Mouse (Mus musculus) gastrocnemius, postnatal 10 days (tissue): ENCODE measurements around the gene Fam126b. TPM values are rescaled to one million over a fixed set of nuclear protein-coding genes. Genes with fewer than 3 reads are reported as not detected.
"Not testable (repeated sequence)": the region's sequence is repeated elsewhere in the genome, so short reads cannot be mapped to it uniquely, and the experiment has no call there.

Experiments
- DNase-seq: peaks from one replicate; pipeline ENCODE4 v3.0.0; 2021; ENCODE audit warnings: mixed read lengths
- long read RNA-seq, 2 experiments: library from polyadenylated mRNA; stranded (forward); transcript quantifications; one replicate each; pipeline ENCODE4 v2.0.0; 2021
- total RNA-seq, 2 experiments: library from RNA; stranded (reverse); gene quantifications; 2 replicates each; pipeline ENCODE4 v1.2.3; 2021

Gene Fam126b
- 10 to 100 TPM in 1 of 2 experiments, 1 to 10 TPM in 1; 6.0 to 13.3 TPM for total RNA-seq
- long read RNA-seq, experiment 1, full-length matches to known transcripts, result 1 of 2 reads
- long read RNA-seq, experiment 1, partial matches to known transcripts, result 0 of 2 reads
- long read RNA-seq, experiment 1, other reads (novel, unspliced or antisense), result 1 of 2 reads
- long read RNA-seq, experiment 2, full-length matches to known transcripts, result 2 of 3 reads
- long read RNA-seq, experiment 2, partial matches to known transcripts, result 0 of 3 reads
- long read RNA-seq, experiment 2, other reads (novel, unspliced or antisense), result 1 of 3 reads

DNA sequence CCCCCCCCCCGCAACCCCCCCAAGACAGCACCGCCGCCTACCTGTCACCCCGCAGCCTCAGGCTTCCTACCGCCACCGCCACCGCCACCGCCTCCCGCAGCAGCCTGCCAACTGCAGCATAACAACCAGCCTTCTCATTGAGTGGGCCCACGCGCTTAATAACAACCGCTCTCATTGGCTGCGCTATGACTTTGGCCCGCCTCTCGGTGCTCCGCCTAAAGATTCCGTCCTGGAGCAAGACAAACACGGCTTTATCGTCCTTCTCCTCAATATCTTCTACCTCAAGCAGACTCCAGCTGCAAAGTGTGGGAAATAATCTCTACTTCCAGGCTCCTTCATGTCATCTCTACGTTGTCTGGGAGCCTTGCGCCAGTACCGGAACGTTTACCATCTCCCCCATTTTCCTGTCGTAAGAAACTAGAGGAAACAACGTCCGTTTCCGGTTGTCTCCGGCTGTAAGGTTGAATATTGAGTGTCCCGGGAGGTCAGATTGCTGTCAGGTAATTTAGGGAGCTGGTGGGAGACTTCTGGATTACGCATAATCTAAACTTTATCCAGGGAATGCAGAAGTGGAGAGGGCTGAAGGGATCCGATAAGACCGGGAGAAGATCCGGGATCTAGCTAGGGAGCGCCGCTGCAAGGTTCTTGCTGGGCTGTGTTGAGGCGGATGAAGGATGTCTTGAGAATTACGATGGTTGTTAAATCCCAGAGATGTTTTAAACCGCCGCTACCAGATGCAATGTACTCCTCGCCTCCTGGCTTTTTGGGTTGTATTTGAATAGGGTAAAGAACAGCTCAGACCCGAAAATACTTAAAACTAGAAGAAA lies at the start of gene Fam126b, which contains the start of gene Ndufb3:
Gene Fam126b, minus strand, starts transcription at position 153 of the 827 bp plus-strand sequence.
Gene Ndufb3, plus strand, starts transcription at position 214 of the 827 bp plus-strand sequence.
- DNase-seq, result peak; percentile 88

DNA sequence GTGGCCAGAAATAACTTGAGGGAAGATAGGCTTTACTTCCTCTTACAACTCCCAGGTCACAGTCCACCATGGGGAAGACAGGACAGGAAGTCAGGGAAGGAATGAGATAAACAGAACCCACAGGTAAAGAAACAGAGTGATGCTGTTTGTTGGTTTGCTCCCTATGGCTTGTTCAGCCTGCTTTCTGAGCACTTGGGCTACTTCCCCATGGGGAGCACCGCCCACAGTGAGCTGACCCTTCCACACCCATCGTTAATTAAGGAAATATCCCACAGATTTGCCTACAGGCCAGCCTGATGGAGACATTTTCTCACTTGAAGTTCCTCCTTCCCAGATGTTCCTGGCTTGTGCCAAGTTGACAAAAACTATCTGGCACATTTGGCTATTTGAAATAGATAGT lies 42.7 kb upstream of the Fam126b start:
- DNase-seq, result not testable (repeated sequence)

DNA sequence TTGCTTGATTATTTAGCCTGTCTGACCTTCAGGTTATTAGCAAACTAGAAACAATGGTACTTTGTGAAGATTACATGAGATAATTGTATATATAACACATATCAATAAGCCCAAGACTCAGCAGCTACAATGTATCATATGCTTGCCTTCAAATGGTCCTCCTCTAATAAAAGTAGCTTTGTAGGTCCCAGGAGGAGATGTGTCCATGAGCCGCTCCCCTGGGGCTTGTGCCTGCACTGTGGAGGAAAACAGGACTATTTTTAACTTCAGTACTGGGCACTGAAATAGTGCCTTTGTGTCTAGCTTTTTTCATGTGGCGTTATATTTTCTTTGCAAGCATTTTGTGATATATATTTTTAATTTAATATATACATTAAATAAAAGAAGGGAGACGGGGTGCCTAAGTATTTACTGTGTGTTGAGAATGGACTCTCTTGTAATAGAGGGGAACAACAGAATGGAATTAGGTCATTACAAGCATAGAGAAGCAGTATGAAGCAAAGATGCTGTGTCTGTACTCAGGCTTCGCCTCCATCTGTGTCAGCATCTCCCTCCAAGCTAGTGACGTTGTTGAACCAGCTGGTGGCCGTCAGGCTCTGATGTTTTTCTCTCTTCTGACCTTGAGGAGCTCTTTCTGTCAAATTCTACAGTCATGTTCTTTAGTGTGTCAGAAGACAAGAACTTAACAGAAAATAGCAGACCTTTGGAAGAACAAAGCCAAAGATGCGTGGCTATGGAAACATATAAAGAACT lies 36.0 kb upstream of the Fam126b start:
- no peak for DNase-seq

DNA sequence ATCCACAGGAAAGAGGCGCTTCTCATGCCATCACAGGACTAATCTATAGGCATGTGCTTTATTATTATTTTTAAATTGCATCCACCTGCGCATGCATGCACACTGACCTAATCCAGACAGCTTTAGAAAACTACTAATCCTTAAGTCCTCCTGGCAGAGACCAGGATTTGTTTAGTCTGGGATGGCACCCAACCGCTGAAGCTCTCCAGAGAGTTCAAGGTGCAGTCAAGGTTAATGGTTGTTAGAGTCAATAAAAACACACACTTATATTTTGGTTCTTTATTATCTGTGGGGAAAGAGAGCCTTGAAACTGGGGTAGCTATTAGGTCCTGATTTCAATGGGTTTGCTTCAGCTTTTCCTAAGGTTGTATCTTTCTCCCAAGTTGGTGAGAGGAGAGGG lies 35.1 kb upstream of the Fam126b start:
- no peak for DNase-seq

DNA sequence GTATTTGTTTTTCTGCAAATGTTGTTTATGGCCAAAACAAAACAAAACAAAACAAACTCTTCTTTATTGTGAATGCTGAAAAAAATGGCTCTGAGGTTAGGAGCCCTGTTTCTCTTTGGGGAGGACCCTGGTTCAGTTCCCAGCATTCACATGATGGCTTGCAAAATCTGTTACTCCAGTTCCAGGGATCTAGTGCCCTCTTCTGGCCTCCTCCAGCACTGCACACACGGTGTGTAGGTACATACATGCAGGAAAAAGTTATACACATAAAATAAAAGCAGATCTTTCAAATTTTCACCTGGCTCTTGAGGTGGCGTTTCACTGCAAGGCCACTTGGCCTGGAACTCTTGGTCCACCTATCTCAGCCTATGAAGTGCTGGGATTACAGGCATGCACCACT lies 32.6 kb upstream of the Fam126b start:
- no peak for DNase-seq

DNA sequence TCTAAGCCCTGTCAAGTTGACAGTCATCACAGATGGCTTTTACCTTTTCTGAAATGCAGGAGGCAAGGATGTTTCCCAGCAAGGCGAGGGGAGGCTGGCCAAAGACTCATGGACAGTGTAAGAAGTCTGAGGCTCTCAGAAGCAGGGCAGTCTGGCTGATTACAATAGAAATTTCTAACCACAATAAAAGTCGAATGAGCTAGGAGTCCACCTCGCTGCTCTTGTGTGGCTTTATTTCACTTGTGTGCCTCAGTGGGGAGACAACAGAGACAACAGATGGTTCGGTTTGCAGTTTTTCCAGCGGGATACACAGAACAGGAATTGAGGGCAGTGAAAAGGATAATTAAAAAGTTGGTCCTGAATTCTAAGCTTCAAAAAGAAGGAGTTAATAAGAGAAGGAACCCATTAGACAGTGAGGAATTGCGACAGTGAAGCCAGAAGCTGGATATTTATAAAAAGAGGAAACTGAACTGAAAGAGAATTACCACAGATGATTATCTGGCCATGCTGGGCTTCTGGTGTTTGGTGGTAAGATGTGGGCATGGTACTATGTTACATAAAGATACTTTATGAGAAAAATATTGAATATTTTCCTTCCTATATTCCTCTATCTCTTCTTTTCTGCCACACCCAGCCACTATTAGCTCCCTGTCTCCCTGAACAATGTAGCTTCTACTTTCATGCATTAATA lies 32.0 kb upstream of the Fam126b start:
- no peak for DNase-seq

DNA sequence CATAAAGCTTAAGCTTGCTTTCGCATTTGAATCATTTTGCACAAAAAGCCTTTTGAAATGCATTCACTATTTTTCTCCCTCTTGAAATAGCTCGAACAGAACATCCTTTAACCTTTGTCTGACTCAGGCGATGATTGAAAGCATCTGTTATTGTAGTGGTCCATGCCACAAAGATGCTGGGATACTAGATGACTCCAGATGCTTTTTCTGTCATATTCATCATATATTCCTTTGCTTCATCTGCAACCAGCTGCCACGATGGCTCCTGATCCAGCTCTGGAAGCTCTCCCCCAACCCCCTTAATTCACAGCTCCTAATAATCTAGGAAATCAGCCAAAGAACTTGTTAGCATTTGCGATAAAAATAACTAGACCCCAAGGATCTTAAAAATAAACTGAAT lies 31.0 kb upstream of the Fam126b start:
- no peak for DNase-seq

DNA sequence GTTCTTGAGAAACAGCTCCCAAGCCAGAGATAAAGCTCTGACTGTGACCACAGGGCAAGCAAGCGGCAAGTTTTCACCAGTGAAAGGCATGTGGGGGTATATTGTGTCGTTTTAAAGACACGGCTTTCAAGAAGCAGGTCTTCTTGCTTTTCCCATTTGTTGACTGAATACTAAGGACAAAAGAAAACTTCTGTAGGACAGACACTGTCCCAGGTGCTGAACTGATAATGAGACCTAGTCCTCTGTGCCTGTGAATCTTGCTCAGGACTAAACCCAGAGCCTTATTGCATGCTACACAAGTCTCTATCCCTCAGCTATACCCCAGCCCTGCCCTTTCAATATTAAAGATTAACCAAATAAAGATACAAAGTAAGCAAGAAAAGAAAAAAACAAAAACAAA lies 30.1 kb upstream of the Fam126b start:
- DNase-seq, result no peak

DNA sequence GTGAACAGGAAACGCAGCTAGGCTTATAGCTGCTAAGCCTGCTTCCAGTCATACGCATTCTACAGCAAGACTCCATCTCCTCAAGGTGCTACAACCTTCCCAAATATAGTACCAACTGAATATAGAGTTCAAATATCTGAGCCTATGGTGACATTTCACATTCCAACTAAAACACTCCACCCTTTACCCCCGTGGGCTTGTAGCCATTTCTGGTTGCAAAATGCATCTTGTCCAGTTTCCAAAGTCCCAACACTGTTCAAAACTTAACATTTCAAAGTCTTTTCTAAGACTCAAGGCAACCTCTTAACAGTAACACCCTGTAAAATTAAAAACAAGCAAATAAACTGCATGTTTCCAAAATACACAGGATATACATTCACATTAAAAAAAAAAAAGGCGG lies 29.0 kb upstream of the Fam126b start:
- DNase-seq, result no peak

DNA sequence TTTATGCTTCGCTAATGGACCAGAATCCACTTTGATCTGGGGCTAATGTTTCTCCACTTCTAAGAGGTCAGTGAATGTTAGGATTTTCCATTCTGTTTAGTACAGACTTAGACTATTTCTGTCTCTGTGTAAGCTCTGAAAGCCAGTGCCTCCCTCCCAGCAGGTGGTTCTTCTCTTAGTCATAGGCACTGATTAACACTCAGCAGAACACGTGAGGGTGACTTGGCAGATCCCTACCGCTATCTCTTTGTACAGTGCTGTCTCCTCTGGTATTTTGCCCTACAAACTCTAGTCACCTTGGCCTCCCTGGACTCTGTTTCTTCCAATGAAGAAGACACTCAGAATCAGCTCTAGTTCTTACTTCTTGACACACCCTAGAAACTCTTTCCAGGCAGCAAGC lies 28.3 kb upstream of the Fam126b start:
- DNase-seq, result no peak

DNA sequence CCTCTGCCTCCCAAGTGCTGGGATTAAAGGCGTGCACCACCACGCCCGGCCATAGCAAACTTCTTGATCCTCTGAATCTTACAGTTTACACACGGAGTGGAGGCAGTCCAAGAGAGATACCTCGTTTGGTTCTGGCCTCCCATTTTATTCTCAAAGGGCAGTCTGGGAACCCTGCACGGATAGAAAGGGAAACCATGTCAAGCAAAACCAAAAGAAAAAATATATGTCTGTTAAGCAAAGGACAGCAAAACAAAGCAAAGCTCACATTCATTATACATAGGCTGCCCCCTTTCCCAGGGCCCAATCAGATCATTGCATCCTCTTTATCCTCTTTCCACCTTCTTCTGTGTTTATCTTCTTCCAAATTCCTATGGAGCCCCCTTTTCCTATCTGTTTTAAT lies 27.7 kb upstream of the Fam126b start:
- no peak for DNase-seq

DNA sequence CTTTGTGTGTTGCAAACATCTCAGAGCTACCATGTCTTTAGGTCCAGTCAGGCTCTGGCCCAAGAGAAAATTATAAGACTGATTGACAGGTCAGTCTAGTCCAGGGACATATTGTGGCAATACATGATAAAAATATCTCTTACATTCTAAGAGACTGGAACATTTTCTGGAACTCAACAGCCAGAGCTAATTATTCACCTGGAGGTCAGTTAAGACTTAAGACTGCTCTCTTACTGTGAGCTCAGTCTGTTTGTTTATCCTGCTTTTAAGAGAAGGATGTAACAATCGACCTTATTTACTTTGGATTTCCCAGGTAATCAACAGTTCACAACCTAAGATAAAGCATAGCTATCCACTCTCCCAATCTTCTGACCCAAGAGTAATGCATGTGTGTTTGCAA lies 24.5 kb upstream of the Fam126b start:
- no peak for DNase-seq

DNA sequence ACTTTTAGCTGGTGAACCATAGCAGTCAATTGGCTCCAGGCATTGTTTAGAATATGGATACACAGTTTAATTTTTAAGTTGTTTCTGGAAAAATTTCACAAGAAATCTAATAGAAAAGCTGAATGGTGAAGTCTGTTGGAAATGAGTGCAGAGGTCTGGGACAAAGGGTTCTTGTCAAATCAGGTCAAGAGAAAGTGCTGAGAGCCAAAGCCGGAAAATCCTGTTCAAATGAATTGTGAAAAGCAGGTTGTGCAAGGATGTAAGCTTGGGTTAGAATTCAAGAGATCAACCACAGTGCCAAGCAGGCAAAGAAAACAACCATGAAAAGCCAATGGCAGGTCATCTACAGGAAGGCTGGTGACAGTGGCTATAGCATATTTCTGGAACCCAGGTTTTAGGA lies 24.0 kb upstream of the Fam126b start:
- DNase-seq, result no peak

DNA sequence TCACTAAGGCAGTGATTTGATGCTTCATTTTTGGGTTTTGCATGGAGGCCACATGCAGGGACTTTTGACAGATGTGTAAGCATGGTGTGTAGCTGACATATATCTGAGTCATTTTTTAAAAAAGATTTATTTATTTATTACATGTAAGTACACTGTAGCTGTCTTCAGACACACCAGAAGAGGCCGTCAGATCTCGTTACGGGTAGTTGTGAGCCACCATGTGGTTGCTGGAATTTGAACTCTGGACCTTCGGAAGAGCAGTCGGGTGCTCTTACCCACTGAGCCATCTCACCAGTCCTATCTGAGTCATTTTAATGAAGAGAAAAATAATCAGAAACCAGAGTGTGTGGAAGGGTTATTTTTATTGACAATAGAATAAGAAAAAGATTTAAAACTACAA lies 23.5 kb upstream of the Fam126b start:
- not testable (repeated sequence) for DNase-seq

DNA sequence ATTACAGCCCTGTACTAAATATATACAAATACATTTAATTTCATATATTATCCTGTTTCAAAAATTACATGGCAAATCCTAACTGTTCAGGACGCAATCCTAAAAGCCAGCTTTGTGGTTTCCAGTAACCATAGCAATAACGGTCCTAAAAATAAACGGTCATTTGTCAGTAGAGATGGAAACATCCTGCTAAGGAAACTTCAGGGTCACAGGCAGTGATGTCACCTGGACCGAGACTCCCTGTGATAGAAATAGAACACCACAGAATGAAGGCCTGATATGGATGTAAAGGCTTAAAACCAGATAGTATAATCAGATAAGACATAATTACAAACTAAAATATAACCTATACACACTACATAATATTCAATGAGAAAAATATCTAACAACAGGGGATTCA lies 17.6 kb upstream of the Fam126b start:
- no peak for DNase-seq

DNA sequence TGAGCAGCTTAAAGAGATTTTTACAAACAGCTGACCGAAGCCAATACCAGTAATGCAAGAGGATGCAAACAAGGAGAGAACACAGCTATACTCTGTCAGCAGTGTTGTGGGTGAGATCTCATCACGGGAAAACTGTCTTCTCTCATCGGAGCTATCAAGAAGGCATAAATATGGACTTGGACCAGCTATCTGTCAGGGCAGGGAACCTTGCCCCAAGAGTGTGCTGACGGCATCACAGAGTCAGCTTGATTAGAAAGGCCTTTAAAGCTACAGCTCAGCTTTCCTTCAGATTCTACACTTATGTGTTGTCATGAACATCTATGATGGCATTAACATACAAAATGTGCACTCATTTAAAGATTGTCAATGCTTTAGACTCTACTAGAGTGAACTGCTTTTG lies 16.6 kb upstream of the Fam126b start:
- no peak for DNase-seq

DNA sequence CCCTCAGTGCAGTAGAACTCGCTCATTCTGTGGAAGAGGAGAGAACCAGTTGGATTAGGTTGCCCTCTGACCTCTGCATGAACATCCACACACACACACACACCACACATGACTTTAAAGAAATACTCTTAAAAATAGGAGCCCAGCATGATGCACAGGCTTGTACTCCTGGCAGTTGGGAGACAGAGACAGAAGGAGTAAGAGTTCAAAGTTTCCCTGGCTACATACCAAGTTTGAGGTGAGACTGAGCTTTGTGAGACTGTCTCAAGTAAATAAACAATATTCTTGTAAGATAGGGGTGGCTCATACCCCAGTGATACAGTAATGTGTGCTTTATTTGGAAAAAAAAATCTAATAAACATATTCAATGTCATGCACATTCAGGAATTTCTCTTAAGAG lies 1.4 kb upstream of the Fam126b start:
- DNase-seq, result no peak

DNA sequence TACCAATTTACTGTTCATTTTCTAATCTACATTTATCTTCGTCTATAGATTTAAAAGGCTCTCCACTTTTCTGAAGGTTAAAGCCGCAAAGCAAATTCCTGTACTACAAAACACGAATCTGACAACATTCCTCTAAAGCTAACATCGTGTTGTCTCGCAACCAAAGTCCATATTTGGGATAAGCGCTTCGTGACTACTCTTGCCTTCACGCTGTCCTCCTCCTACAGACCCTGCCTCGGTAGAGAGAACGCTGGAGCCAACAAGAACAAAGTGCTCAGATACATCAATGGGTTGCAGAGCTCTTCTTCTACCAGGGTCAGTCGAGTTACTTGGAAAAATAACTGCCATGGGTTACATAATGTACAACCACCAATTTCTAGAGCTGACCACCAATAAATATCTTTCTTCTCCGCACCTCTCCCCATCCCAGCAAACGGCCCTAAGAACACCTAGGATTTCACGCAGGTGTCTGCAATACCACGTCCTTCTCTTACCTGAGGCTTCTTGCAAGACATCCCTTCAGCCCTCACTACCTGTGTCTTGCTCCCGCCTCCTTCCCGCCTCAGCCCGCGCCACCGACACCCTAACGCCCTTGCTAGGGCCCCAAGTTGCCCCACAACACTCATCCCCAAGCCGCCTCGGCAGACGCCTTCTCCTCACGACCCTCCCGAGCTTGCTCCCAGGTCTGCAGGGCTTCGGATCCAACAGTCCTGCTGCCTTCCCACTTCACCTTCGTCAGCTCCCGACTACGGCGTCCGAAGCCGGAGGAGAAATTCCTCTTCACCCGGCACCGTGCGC lies 551 bp downstream of the Fam126b start:
- no peak for DNase-seq

DNA sequence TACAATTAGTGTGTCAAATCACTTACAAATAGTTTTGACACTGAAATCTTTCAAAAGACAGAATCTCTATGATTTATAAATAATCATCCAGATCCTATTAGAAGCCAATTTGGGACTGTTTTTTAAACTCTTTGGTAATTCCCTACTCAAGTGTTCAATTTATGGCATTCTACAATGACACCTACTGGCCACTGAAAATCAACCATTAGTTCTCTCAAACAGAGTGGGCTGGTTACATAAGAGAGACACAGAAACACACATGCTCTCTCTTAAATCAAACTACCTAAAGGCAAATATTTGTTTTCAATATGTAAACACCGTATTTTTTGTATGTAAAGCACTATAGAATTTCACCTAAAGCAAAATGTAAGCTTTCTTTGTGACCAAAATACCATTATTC lies 1.9 kb downstream of the Fam126b start:
- no peak for DNase-seq

DNA sequence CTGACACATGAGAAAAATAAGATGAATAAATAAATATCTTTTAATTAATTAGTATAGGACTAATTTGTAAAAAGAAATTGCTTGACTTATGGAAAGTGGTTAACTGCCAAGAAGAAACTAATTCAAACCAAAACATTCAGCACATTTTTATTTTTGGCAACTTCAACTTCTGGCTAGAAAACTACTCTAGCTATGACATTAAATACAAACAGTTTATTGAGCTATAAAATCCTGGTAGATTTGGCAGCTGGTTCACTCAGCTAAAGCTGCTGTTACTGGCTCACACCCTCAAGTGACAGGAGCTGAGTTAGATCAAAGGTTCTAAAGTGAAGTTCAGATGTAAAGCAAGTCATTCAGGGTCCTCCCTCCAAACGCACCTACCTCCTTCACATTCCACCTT lies 3.5 kb downstream of the Fam126b start:
- DNase-seq, result no peak

DNA sequence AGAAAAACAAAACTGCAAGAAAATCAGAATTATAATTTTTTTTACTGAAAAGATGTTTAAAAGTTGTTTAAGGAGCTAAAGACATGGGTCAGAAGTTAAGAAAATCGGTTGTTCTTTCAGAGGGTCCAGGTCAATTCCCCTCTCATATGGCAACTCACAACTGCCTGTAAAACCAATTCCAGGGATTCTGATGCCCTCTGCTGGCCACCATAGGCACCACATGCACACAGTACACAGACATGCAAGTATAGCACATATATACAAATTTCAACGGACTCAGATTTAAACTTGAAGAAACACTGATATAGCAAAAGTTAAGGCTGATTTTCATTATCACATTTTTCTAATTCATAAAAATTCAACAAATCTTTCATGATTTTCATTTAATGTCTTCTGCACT lies 6.9 kb downstream of the Fam126b start:
- DNase-seq, result peak; percentile 8

DNA sequence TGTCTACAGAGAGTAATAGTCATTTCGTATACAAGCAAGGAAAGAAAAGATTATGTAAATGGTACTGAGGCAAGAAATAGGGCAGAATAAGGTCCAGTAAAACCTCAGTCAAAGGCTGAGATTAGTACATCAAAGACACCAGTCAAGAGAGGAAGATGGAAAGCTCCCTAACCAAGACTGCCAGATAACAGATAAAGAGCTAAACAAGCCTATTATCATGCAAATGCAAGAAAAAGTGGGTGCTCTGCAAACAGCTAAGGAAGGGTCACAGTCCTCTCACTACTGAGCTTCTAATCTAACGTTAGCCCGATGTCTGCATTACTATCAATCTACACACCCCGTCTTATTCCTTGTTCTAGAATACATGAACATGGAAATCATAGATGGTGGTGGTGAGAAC lies 15.7 kb downstream of the Fam126b start:
- DNase-seq, result no peak
